29 mouse cellular contexts compared by ENCODE assay signal in the genomic region with DNA sequence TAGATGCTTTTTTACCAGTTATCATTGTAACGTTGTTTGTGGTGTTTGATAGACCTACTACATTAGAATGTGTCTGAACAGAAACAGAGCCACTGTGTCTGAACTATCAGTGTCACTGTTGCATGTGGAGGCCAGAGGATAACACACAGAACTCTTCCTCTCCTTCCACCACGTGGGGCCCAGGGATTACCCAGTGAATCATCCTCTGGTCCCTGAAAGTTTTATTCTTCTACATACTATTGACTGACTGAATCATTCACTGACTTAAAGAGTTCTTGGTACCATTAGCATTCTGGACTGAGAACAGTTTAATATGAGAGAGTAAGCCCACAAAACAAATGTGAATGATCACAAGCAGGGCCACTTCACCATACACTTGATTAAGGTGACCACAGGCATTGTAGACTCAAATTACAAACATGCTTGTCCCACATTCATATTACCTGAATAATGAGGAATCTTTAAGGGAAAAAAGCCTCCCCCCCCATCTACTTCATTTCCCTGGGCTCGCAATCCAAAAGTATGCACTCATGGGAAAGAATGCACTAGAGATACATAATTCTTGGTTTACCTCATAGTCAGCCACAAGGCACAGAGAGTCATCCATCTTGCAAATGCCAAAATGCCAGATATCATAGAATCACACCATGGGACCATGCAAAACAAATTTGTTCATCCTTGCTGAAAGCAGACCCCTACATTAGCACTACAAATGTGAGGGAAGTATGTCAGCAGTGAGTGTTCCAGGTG.
DNase-seq lines count a peak whose midpoint lies in the region; ATAC-seq and TF ChIP-seq lines count a peak whose summit lies in the region.
"Had no signal": no experiment of that assay in that cellular context is flagged by ENCODE, and none has a peak within 500 bp of the region (broad histone marks: within the 10 kb centered on the region; RNA-seq: fewer than 3 reads in every experiment).

No protein-coding gene starts in this region.

- H3K36me3 ChIP-seq in myocyte (ENCODE audit: control insufficient read depth, insufficient read depth), result no peaks in the 10 kb centered on the region
- H3K36me3 ChIP-seq: embryonic facial prominence, embryonic 13.5 days; embryonic facial prominence, embryonic 15.5 days; forebrain, embryonic 10.5 days; forebrain, embryonic 12.5 days; G1E had no signal

- H3K79me2 ChIP-seq in myocyte (ENCODE audit: control insufficient read depth, insufficient read depth), result no peaks in the 10 kb centered on the region

- DNase-seq in heart, adult 11 months, result peak; percentile 43
- no peak for DNase-seq in heart, adult 9 months (ENCODE audit: low spot score in 2 of 2)
- peak; percentile 67 for DNase-seq in Muller cell, postnatal 12 days (ENCODE audit: inconsistent ontology term)
- no peak for DNase-seq in spleen, postnatal 4 days (ENCODE audit: low spot score in 2 of 2)
- no peak for DNase-seq in heart, postnatal 10 days
- DNase-seq: adrenal gland, adult 2 months; adrenal gland, postnatal 10 days; adrenal gland, postnatal 25 days; cerebellum, adult 11 months; cerebellum, adult 18-20 months; cerebellum, adult 8-10 months; cerebellum, adult 9-11 months; cerebellum, postnatal 14 days; cerebellum, postnatal 36 days; embryo, embryonic 11 days had no signal

- intact Hi-C loops in heart, postnatal 10 days (cut with DNase I), result no loop called here

- peak overlapping the region; percentile 71 for H3K27ac ChIP-seq in embryonic fibroblast, embryonic 13.5 days (ENCODE audit: insufficient read depth, low read length)
- H3K27ac ChIP-seq: embryonic facial prominence, embryonic 13.5 days; embryonic facial prominence, embryonic 15.5 days; forebrain, embryonic 10.5 days; forebrain, embryonic 12.5 days had no signal

- no peak for TF ChIP-seq CTCF in embryonic fibroblast, embryonic 13.5 days (IDR thresholded peaks at IDR 0.05; ENCODE audit: borderline replicate concordance, insufficient read depth, low read length)

- no peaks in the 10 kb centered on the region for H3K27me3 ChIP-seq in myocyte (ENCODE audit: control insufficient read depth, insufficient read depth, insufficient read length)
- H3K27me3 ChIP-seq: CH12.LX; embryonic facial prominence, embryonic 13.5 days; embryonic facial prominence, embryonic 15.5 days; forebrain, embryonic 12.5 days; Patski had no signal

- no peak for ATAC-seq in megakaryocyte, adult 5-6 weeks (ENCODE audit: poor library complexity, severe bottlenecking)
- ATAC-seq: activated CD4-positive, CD25-positive, alpha-beta regulatory T cell, adult 4 months; CD4-positive, CD25-positive, alpha-beta regulatory T cell, adult 4 months; forebrain, embryonic 14.5 days; forebrain, embryonic 16.5 days; Patski had no signal

- H3K4me1 ChIP-seq in embryonic fibroblast, embryonic 13.5 days (ENCODE audit: control insufficient read depth, insufficient read depth, low read length), result peaks cover 13% of the 10 kb centered on the region
- H3K4me1 ChIP-seq: embryonic facial prominence, embryonic 13.5 days; embryonic facial prominence, embryonic 15.5 days; forebrain, embryonic 10.5 days; forebrain, embryonic 12.5 days had no signal

- H3ac ChIP-seq in myocyte (ENCODE audit: control insufficient read depth, insufficient read length), result no peak overlapping the region

- H3K4me3 ChIP-seq in embryonic fibroblast, embryonic 13.5 days (ENCODE audit: insufficient read depth, low read length), result no peak overlapping the region
- H3K4me3 ChIP-seq in myocyte, result no peak overlapping the region
- H3K4me3 ChIP-seq: embryonic facial prominence, embryonic 13.5 days; embryonic facial prominence, embryonic 15.5 days; forebrain, embryonic 10.5 days; forebrain, embryonic 12.5 days had no signal

- no peak for TF ChIP-seq POLR2A in embryonic fibroblast, embryonic 13.5 days (IDR thresholded peaks at IDR 0.05; ENCODE audit: low read depth, low read length)
- no peak for TF ChIP-seq POLR2A in myocyte (IDR thresholded peaks at IDR 0.05; ENCODE audit: insufficient read length, low read depth)

- peak overlapping the region; percentile 35 for H3K4me2 ChIP-seq in myocyte (ENCODE audit: low read depth)
- H3K4me2 ChIP-seq: embryonic facial prominence, embryonic 13.5 days; embryonic facial prominence, embryonic 15.5 days; forebrain, embryonic 12.5 days had no signal

TF ChIP-seq in myocyte, 11 proteins besides CTCF, POLR2A, EP300 and RAD21:
- TF ChIP-seq USF1 (IDR thresholded peaks at IDR 0.05; ENCODE audit: low read depth) (peak; percentile 52), POLR2AphosphoS2 (IDR thresholded peaks at IDR 0.05; ENCODE audit: insufficient read length, low read depth) (no peak)
TF ChIP-seq in myocyte: peak in this region for 1.

Comparison
In these comparisons a context has a peak if more than half of its experiments do, and no peak if none do; other contexts are left out.
1. DNase-seq: peak in heart, adult 11 months (single experiment) and Muller cell, postnatal 12 days (single experiment); none in heart, adult 9 months (0 of 2), spleen, postnatal 4 days (0 of 2) and heart, postnatal 10 days (0 of 2).